Mouse (Mus musculus) lung, embryonic 14.5 days (tissue): Measurements from ENCODE around the gene Cxcr2. TPM values are rescaled to one million over a fixed set of nuclear protein-coding genes. Genes with fewer than 3 reads are reported as not detected.

Experiments used
- ATAC-seq: fragments of 200-750 bp; cut with Nextera tagmentation; 2 replicates; pipeline ENCODE4 v1.8.0; 2017; ENCODE audit warnings: mild to moderate bottlenecking, moderate TSS enrichment, moderate library complexity; ENCODE audit not compliant: insufficient read depth
- DNase-seq: peaks from one replicate; pipeline ENCODE4 v3.0.0-alpha.2; 2015
- H3K27ac ChIP-seq: fragments of 300-500 bp; sonication (generic); 2 replicates; pipeline ENCODE4 v1.5.1; 2014; ENCODE audit warnings: low read depth, mild to moderate bottlenecking, moderate library complexity
- H3K27me3 ChIP-seq: fragments of 300-500 bp; sonication (generic); 2 replicates; pipeline ENCODE4 v1.6.1; 2014; ENCODE audit warnings: low read length, control low read depth; ENCODE audit not compliant: insufficient read depth
- H3K36me3 ChIP-seq: fragments of 300-500 bp; sonication (generic); 2 replicates; pipeline ENCODE4 v1.6.1; 2014; ENCODE audit warnings: control low read depth; ENCODE audit not compliant: insufficient read depth
- H3K4me1 ChIP-seq: fragments of 300-500 bp; sonication (generic); 2 replicates; pipeline ENCODE4 v1.6.1; 2014; ENCODE audit warnings: antibody characterized with exemption, control low read depth; ENCODE audit not compliant: insufficient read depth
- H3K4me2 ChIP-seq: fragments of 300-500 bp; sonication (generic); 2 replicates; pipeline ENCODE4 v1.6.1; 2014; ENCODE audit warnings: mild to moderate bottlenecking
- H3K4me3 ChIP-seq: fragments of 300-500 bp; sonication (generic); 2 replicates; pipeline ENCODE4 v1.5.1; 2014; ENCODE audit warnings: low read depth, low read length
- H3K9ac ChIP-seq: fragments of 300-500 bp; sonication (generic); 2 replicates; pipeline ENCODE4 v1.6.1; 2014
- H3K9me3 ChIP-seq: fragments of 300-500 bp; sonication (generic); 2 replicates; pipeline ENCODE4 v1.6.1; 2016; ENCODE audit warnings: low read depth, low read length, control low read depth
- CTCF ChIP-seq: IDR thresholded peaks from 2 replicates; pipeline ENCODE4 v1.5.1; 2016; ENCODE audit warnings: antibody characterized with exemption, low read depth
- WGBS: fragments of 180-500 bp; shearing (Covaris S2); extraction: QIAGEN DNeasy Blood & Tissue Kit; methylation state at CpG from one replicate; pipeline ENCODE4 v1.1.7; 2014; 5-methylcytosine and 5-hydroxymethylcytosine counted together
- polyA plus RNA-seq: library from polyadenylated mRNA; unstranded; fragments of >200 nt; fragmentation: Nextera tagmentation; extraction: Ambion mirVana; gene quantifications from 2 replicates; pipeline ENCODE4 v1.2.1, GENCODE M21; 2014

The Cxcr2 gene
- polyA plus RNA-seq, 1 experiment from 2014 or later, result 0.05 TPM

- DNase-seq (no peak), ATAC-seq (no peak)
- WGBS, result 75% methylated on average over 5 of the region's 5 CpGs
- no peaks in the 10 kb centered on the region for H3K27me3 ChIP-seq
- H3K4me1 ChIP-seq, result no peaks in the 10 kb centered on the region
- TF ChIP-seq CTCF, result no peak
- H3K27ac ChIP-seq, result no peak overlapping the region
- H3K4me3 ChIP-seq, result no peak overlapping the region
- H3K9me3 ChIP-seq, result no peaks in the 10 kb centered on the region
- no peak overlapping the region for H3K9ac ChIP-seq
- no peak overlapping the region for H3K4me2 ChIP-seq
- no peaks in the 10 kb centered on the region for H3K36me3 ChIP-seq
Measured at GRCm38 (mm10) chr1:74167136-74167535, 13.3 kb downstream of the Cxcr2 start.

- Histone ChIP-seq H3K4me3 (no peak overlapping the region), H3K9me3 (no peaks in the 10 kb centered on the region), H3K9ac (no peak overlapping the region), H3K4me2 (no peak overlapping the region), H3K36me3 (no peaks in the 10 kb centered on the region), H3K27ac (no peak overlapping the region), H3K4me1 (no peaks in the 10 kb centered on the region), H3K27me3 (no peaks in the 10 kb centered on the region)
- ATAC-seq (no peak), DNase-seq (no peak)
- TF ChIP-seq CTCF, result no peak
- WGBS, result 79% methylated on average over 3 of the region's 3 CpGs
Measured at GRCm38 (mm10) chr1:74169721-74170120, 15.9 kb downstream of the Cxcr2 start.

- no peaks in the 10 kb centered on the region for H3K9me3 ChIP-seq
- no peak overlapping the region for H3K9ac ChIP-seq
- H3K27me3 ChIP-seq, result no peaks in the 10 kb centered on the region
- H3K4me3 ChIP-seq, result no peak overlapping the region
- H3K4me1 ChIP-seq, result peaks cover 4% of the 10 kb centered on the region; the same call in 1 of the 2 replicates
- no peak overlapping the region for H3K27ac ChIP-seq
- no peak for TF ChIP-seq CTCF
- H3K36me3 ChIP-seq, result no peaks in the 10 kb centered on the region
- H3K4me2 ChIP-seq, result no peak overlapping the region
- no peak for ATAC-seq
- 65% methylated on average over 3 of the region's 3 CpGs for WGBS
- no peak for DNase-seq
Measured at GRCm38 (mm10) chr1:74172722-74173121, 18.9 kb downstream of the Cxcr2 start.

GRCm38 (mm10) chr1:74175731-74176130 lies 21.9 kb downstream of the Cxcr2 start:
- no peak overlapping the region for H3K27ac ChIP-seq
- no peak overlapping the region for H3K4me3 ChIP-seq
- 50% methylated on average over 4 of the region's 4 CpGs for WGBS

GRCm38 (mm10) chr1:74178618-74179017 lies 24.8 kb downstream of the Cxcr2 start:
- H3K4me3 ChIP-seq, result no peak overlapping the region
- H3K4me1 ChIP-seq, result peaks cover 8% of the 10 kb centered on the region; the same call in 1 of the 2 replicates
- no peak for ATAC-seq
- TF ChIP-seq CTCF, result no peak
- no peak overlapping the region for H3K4me2 ChIP-seq
- H3K9ac ChIP-seq, result no peak overlapping the region
- no peak for DNase-seq
- H3K36me3 ChIP-seq, result no peaks in the 10 kb centered on the region
- H3K27ac ChIP-seq, result peak overlapping the region; percentile 15; the same call in 1 of the 2 replicates
- no peaks in the 10 kb centered on the region for H3K9me3 ChIP-seq
- 68% methylated on average over 3 of the region's 3 CpGs for WGBS
- H3K27me3 ChIP-seq, result no peaks in the 10 kb centered on the region

More at GRCm38 (mm10) chr1:74175731-74176130, 21.9 kb downstream of the Cxcr2 start:
- DNase-seq (peak; percentile 58), ATAC-seq (no peak)
- Histone ChIP-seq H3K4me1 (peaks cover 8% of the 10 kb centered on the region; the same call in 1 of the 2 replicates), H3K27me3 (no peaks in the 10 kb centered on the region), H3K36me3 (no peaks in the 10 kb centered on the region), H3K4me2 (no peak overlapping the region), H3K9ac (no peak overlapping the region), H3K9me3 (no peaks in the 10 kb centered on the region)
- TF ChIP-seq CTCF, result no peak

- peaks cover 8% of the 10 kb centered on the region; the same call in 1 of the 2 replicates for H3K4me1 ChIP-seq
- H3K4me3 ChIP-seq, result no peak overlapping the region
- H3K4me2 ChIP-seq, result no peak overlapping the region
- peak overlapping the region; percentile 76 for H3K27ac ChIP-seq
- H3K36me3 ChIP-seq, result no peaks in the 10 kb centered on the region
- peak; percentile 90 for DNase-seq
- no peak for TF ChIP-seq CTCF
- no peaks in the 10 kb centered on the region for H3K9me3 ChIP-seq
- H3K9ac ChIP-seq, result no peak overlapping the region
- WGBS, result 28% methylated on average over 9 of the region's 9 CpGs
- no peaks in the 10 kb centered on the region for H3K27me3 ChIP-seq
- peak; percentile 92 for ATAC-seq
Measured at GRCm38 (mm10) chr1:74179624-74180408, 26.0 kb downstream of the Cxcr2 start.

GRCm38 (mm10) chr1:74181462-74181861 lies 27.7 kb downstream of the Cxcr2 start:
- ATAC-seq (no peak), DNase-seq (no peak)
- WGBS, result 31% methylated on average over 2 of the region's 2 CpGs
- H3K9ac ChIP-seq, result no peak overlapping the region
- TF ChIP-seq CTCF, result no peak
- no peak overlapping the region for H3K27ac ChIP-seq
- H3K4me2 ChIP-seq, result no peak overlapping the region
- no peaks in the 10 kb centered on the region for H3K27me3 ChIP-seq
- H3K36me3 ChIP-seq, result no peaks in the 10 kb centered on the region
- no peak overlapping the region for H3K4me3 ChIP-seq
- no peaks in the 10 kb centered on the region for H3K9me3 ChIP-seq
- peaks cover 4% of the 10 kb centered on the region; the same call in 1 of the 2 replicates for H3K4me1 ChIP-seq
